Mouse (Mus musculus): ENCODE measurements around the gene Stx8.

Gene Stx8

GRCm38 (mm10) chr11:68233469-68233965 is 267.5 kb downstream of the Stx8 start:
- DNase-seq, result no peak

GRCm38 (mm10) chr11:68239756-68240155 is 273.8 kb downstream of the Stx8 start:
- DNase-seq, result no peak

GRCm38 (mm10) chr11:68244254-68244991 is 278.4 kb downstream of the Stx8 start:
- no peak for DNase-seq

GRCm38 (mm10) chr11:68244992-68245261 is 278.9 kb downstream of the Stx8 start:
- DNase-seq, result no peak

- DNase-seq, result no peak
Measured at GRCm38 (mm10) chr11:68247897-68248296, 281.9 kb downstream of the Stx8 start.

GRCm38 (mm10) chr11:68250106-68250505 is 284.1 kb downstream of the Stx8 start:
- no peak for DNase-seq

GRCm38 (mm10) chr11:68253531-68253930 is 287.5 kb downstream of the Stx8 start:
- DNase-seq, result no peak
